Mouse (Mus musculus) forebrain, embryonic 16.5 days (tissue): ENCODE data around the gene Myo1e. TPM values are rescaled to one million over a fixed set of nuclear protein-coding genes. Genes with fewer than 3 reads are reported as not detected.

Source experiments
- ATAC-seq: fragments of 200-750 bp; cut with Nextera tagmentation; 2 replicates; pipeline ENCODE4 v1.8.0; 2017; ENCODE audit warnings: mild to moderate bottlenecking, moderate library complexity
- H3K27ac ChIP-seq: fragments of 300-500 bp; sonication (generic); 2 replicates; pipeline ENCODE4 v1.5.1; 2014; ENCODE audit warnings: low read length, control low read depth
- H3K27me3 ChIP-seq: fragments of 300-500 bp; sonication (generic); replicated peaks from 2 replicates; pipeline ENCODE4 v1.6.1; 2014; ENCODE audit warnings: low read length; ENCODE audit not compliant: control insufficient read depth, insufficient read depth
- H3K36me3 ChIP-seq: fragments of 300-500 bp; sonication (generic); 2 replicates; pipeline ENCODE4 v1.6.1; 2014; ENCODE audit not compliant: control insufficient read depth, insufficient read depth
- H3K4me1 ChIP-seq: fragments of 300-500 bp; sonication (generic); replicated peaks from 2 replicates; pipeline ENCODE4 v1.6.1; 2014; ENCODE audit warnings: low read length; ENCODE audit not compliant: control insufficient read depth, insufficient read depth
- H3K4me2 ChIP-seq: fragments of 300-500 bp; sonication (generic); 2 replicates; pipeline ENCODE4 v1.6.1; 2014; ENCODE audit warnings: mild to moderate bottlenecking, low read length, control low read depth
- H3K4me3 ChIP-seq: fragments of 300-500 bp; sonication (generic); replicated peaks from 2 replicates; pipeline ENCODE4 v1.5.1; 2014; ENCODE audit warnings: mild to moderate bottlenecking, low read length, control low read depth
- H3K9ac ChIP-seq: fragments of 300-500 bp; sonication (generic); replicated peaks from 2 replicates; pipeline ENCODE4 v1.6.1; 2014; ENCODE audit warnings: low read depth, low read length, control low read depth
- H3K9me3 ChIP-seq: fragments of 300-500 bp; sonication (generic); 2 replicates; pipeline ENCODE4 v1.6.1; 2016; ENCODE audit warnings: low read length; ENCODE audit not compliant: control insufficient read depth
- WGBS: fragments of 180-500 bp; shearing (Covaris S2); extraction: QIAGEN DNeasy Blood & Tissue Kit; methylation state at CpG from one replicate; pipeline ENCODE4 v1.1.7; 2014; 5-methylcytosine and 5-hydroxymethylcytosine counted together
- polyA plus RNA-seq: library from polyadenylated mRNA; unstranded; fragments of >200 nt; fragmentation: Nextera tagmentation; extraction: Ambion mirVana; gene quantifications from 2 replicates; pipeline ENCODE4 v1.2.1, GENCODE M21; 2015

Gene Myo1e
- polyA plus RNA-seq, 1 experiment from 2014 or later = 5.8 TPM

DNA sequence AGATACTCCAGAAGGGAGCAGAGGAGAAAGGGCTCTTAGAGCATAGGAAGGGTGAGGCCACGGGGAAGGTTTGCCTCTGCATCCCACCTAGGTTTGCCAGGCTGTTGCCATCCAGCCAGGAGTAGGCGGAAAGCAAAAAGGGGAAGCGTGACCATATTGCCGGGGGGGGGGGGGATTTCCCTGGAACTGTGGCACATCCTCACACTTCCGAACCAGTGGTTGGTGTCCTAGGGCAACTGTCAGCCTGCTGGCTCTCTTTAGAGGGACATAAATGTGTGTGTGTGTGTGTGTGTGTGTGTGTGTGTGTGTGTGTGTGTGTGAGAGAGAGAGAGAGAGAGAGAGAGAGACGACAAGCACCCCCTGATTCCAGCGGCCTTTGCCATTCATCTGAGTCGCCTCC is 75.0 kb downstream of the Myo1e start:
- H3K9ac ChIP-seq = no peak overlapping the region
- H3K36me3 ChIP-seq = no peaks in the 10 kb centered on the region
- no peaks in the 10 kb centered on the region for H3K9me3 ChIP-seq
- no peak overlapping the region for H3K4me2 ChIP-seq
- H3K27ac ChIP-seq = no peak overlapping the region
- no peak overlapping the region for H3K4me3 ChIP-seq
- H3K27me3 ChIP-seq = no peaks in the 10 kb centered on the region
- no peaks in the 10 kb centered on the region for H3K4me1 ChIP-seq
- no peak for ATAC-seq
- 90% methylated on average over 8 of the region's 8 CpGs for WGBS

DNA sequence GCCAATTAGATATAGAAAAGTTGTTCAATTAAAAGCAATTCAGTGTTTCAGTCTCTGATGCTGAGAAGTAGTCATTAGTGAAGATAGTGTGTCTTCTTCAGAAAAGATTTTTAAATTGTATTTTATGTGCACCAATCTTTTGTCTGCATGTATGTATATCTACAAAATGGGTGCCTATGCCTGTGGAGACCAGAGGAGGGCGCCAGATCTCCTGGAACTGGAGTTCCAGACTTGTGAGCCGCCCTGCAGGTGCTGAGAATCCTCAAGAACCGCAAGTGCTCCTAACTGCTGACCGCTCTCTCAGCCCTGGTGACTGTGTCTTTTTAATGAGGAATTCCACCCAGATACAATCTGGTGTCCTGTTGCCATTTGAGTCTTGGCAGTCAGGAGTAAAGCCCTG is 76.0 kb downstream of the Myo1e start:
- H3K4me3 ChIP-seq = no peak overlapping the region
- H3K4me2 ChIP-seq = no peak overlapping the region
- 85% methylated on average over 4 of the region's 4 CpGs for WGBS
- no peaks in the 10 kb centered on the region for H3K4me1 ChIP-seq
- no peak for ATAC-seq
- no peaks in the 10 kb centered on the region for H3K36me3 ChIP-seq
- H3K9ac ChIP-seq = no peak overlapping the region
- no peak overlapping the region for H3K27ac ChIP-seq
- H3K27me3 ChIP-seq = no peaks in the 10 kb centered on the region
- H3K9me3 ChIP-seq = no peaks in the 10 kb centered on the region

- ATAC-seq = no peak
- Histone ChIP-seq H3K4me3 (no peak overlapping the region), H3K27ac (no peak overlapping the region), H3K9me3 (no peaks in the 10 kb centered on the region), H3K4me1 (no peaks in the 10 kb centered on the region), H3K27me3 (no peaks in the 10 kb centered on the region), H3K4me2 (no peak overlapping the region), H3K9ac (no peak overlapping the region), H3K36me3 (no peaks in the 10 kb centered on the region)
- 76% methylated on average over 7 of the region's 7 CpGs for WGBS
Observed at GRCm38 (mm10) chr9:70284584-70285140, 77.5 kb downstream of the Myo1e start.

DNA sequence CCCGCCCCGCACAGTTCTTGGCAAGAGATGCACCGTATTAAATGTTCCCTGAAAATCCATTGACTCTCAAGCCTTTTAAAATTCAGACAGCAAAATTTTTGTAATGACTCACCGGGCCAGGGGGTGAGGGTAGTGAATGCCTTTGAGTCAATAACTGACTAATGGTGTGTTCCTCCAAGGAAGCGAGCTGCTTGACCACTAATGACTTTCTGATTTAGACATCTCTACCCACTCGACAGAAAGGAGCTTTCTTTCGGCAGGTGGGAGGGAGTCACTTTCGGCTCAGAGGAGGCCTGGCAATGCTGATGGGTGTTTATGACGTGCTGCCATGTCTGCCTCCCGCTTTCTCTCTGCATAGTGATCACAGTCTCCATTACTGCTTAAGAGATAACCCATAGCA is 83.6 kb downstream of the Myo1e start:
- no peaks in the 10 kb centered on the region for H3K9me3 ChIP-seq
- WGBS = 36% methylated on average over 10 of the region's 10 CpGs
- H3K4me2 ChIP-seq = no peak overlapping the region
- no peak overlapping the region for H3K4me3 ChIP-seq
- H3K4me1 ChIP-seq = peaks cover 6% of the 10 kb centered on the region
- H3K27ac ChIP-seq = no peak overlapping the region
- H3K9ac ChIP-seq = no peak overlapping the region
- ATAC-seq = 0 out of 2 replicates have a peak, but pooled peaks have one; percentile 36
- no peaks in the 10 kb centered on the region for H3K27me3 ChIP-seq
- H3K36me3 ChIP-seq = no peaks in the 10 kb centered on the region

DNA sequence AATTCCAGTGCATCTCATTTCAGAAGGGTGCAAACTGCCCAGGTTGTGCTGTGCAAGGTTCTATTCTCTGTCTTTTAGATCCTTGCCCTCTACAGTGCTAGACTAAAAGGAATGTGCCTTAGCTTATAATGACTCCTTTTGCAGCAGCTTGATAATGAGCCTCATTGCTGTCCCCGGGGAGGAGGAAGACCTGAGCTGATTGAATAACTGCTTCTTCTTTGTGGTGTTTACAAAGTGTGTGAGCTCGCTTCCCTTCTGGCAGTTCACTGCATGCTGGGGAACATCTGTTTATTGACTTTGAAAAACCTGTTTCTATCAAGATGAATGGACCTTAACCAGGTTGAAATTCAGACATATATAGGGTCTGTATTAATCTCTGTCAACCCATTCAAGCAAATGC is 89.8 kb downstream of the Myo1e start:
- ATAC-seq = no peak
- no peak overlapping the region for H3K4me2 ChIP-seq
- no peaks in the 10 kb centered on the region for H3K9me3 ChIP-seq
- H3K27ac ChIP-seq = no peak overlapping the region
- no peaks in the 10 kb centered on the region for H3K36me3 ChIP-seq
- H3K9ac ChIP-seq = no peak overlapping the region
- no peak overlapping the region for H3K4me3 ChIP-seq
- 11% methylated on average over 2 of the region's 2 CpGs for WGBS
- no peaks in the 10 kb centered on the region; the same call in none of the 2 replicates for H3K4me1 ChIP-seq
- H3K27me3 ChIP-seq = no peaks in the 10 kb centered on the region

DNA sequence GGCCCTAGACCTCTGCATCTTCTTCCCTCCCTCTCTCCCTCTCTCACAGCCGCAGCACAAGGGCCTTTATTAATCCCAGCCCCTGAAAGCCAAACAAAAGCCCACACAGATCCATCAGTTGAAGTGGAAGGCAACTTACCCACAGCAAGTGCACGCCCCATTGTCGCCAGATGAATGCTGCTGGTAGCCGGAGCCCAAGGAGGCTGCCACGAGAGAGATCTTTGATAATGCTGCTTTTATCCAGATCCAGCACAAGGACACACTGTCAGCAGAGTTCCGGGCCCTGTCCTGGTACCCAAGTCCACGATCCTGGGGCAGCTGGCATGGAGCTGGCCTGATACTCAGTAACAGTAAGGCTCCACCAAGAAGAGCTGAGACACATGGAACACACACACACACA is 91.1 kb downstream of the Myo1e start:
- no peaks in the 10 kb centered on the region for H3K36me3 ChIP-seq
- ATAC-seq = peak; percentile 49
- no peaks in the 10 kb centered on the region for H3K27me3 ChIP-seq
- H3K4me2 ChIP-seq = no peak overlapping the region
- 5% methylated on average over 7 of the region's 7 CpGs for WGBS
- H3K27ac ChIP-seq = no peak overlapping the region
- no peaks in the 10 kb centered on the region; the same call in none of the 2 replicates for H3K4me1 ChIP-seq
- H3K9me3 ChIP-seq = no peaks in the 10 kb centered on the region
- no peak overlapping the region for H3K4me3 ChIP-seq
- no peak overlapping the region for H3K9ac ChIP-seq

GRCm38 (mm10) chr9:70300705-70301104 is 93.6 kb downstream of the Myo1e start:
- Histone ChIP-seq H3K4me1 (no peaks in the 10 kb centered on the region; the same call in none of the 2 replicates), H3K36me3 (no peaks in the 10 kb centered on the region)
- WGBS = 96% methylated on average over 5 of the region's 5 CpGs

DNA sequence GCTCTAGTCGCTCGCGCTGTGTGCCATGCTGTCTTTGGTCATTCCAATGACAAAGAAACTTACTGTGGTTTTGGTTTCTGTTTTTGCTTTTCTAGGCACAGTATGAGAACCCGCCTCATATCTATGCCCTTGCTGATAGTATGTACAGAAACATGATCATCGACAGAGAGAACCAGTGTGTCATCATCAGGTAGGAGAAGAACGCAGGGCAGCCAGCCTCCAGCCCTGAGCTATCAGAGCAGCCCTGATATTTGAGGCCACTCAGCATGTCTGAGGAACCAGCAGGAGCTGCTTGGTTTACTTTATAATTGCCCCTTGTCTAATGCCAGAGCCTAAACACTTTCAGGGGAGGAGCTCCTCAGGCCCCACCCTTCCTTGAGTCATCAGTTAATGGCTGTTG is 94.4 kb downstream of the Myo1e start:
- Histone ChIP-seq H3K4me3 (no peak overlapping the region), H3K9me3 (no peaks in the 10 kb centered on the region), H3K4me2 (no peak overlapping the region), H3K27ac (no peak overlapping the region), H3K4me1 (no peaks in the 10 kb centered on the region; the same call in none of the 2 replicates), H3K9ac (no peak overlapping the region), H3K36me3 (no peaks in the 10 kb centered on the region), H3K27me3 (no peaks in the 10 kb centered on the region)
- ATAC-seq = no peak
- 97% methylated on average over 6 of the region's 6 CpGs for WGBS

More at GRCm38 (mm10) chr9:70300705-70301104, 93.6 kb downstream of the Myo1e start:
- no peak for ATAC-seq
- Histone ChIP-seq H3K27ac (no peak overlapping the region), H3K4me3 (no peak overlapping the region), H3K9me3 (no peaks in the 10 kb centered on the region), H3K9ac (no peak overlapping the region), H3K27me3 (no peaks in the 10 kb centered on the region), H3K4me2 (no peak overlapping the region)

DNA sequence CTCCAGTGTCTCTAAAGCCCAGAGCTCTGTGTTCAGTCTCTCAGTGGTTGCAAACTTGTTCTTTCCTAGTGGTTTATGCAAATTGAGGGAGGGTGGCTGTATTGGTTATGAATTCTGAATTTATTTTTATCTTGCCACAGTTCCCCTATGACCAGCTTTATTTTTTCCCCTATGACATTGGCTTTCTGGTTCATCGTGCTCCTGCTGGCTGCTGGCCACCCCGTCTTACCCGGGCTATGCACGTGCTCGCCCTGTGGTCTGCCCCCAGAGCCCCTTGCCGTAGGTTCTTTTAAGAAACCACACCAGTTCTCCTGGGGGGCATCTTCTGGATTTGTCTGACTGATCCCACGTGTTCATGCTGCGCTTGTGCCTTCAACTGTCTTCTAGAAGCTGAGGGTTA is 97.8 kb downstream of the Myo1e start:
- H3K9ac ChIP-seq = no peak overlapping the region
- no peak overlapping the region for H3K27ac ChIP-seq
- no peaks in the 10 kb centered on the region for H3K9me3 ChIP-seq
- 93% methylated on average over 8 of the region's 8 CpGs for WGBS
- H3K4me2 ChIP-seq = no peak overlapping the region
- no peak overlapping the region for H3K4me3 ChIP-seq
- no peaks in the 10 kb centered on the region for H3K36me3 ChIP-seq
- no peaks in the 10 kb centered on the region for H3K4me1 ChIP-seq
- no peaks in the 10 kb centered on the region for H3K27me3 ChIP-seq
- no peak for ATAC-seq

DNA sequence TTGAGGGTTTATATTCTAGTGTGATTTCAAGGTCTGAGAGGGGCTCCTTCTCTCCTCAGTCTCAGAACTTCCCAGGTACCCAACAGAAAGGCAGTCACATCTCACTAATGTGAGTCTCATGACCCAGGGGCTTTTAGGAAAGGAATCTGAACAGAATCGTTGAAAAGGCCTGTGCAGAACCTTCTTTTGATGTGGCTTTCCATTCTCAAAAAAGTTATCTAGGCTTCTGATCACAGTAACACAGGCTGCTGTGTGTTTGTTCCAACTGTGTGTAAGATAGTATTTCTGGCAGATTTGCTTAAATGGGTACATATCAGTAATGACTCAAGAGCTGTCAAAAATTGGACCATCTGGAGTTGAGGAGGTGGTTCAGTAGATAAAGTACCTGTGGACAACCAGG is 102.9 kb downstream of the Myo1e start:
- no peaks in the 10 kb centered on the region for H3K9me3 ChIP-seq
- H3K36me3 ChIP-seq = no peaks in the 10 kb centered on the region
- no peak for ATAC-seq
- no peak overlapping the region for H3K4me3 ChIP-seq
- no peaks in the 10 kb centered on the region for H3K27me3 ChIP-seq
- H3K9ac ChIP-seq = no peak overlapping the region
- 80% methylated on average over 1 of the region's 1 CpGs for WGBS
- no peak overlapping the region for H3K4me2 ChIP-seq
- no peak overlapping the region for H3K27ac ChIP-seq
- peaks cover under 1% of the 10 kb centered on the region; the same call in 1 of the 2 replicates for H3K4me1 ChIP-seq
